Mouse (Mus musculus) liver, adult 2 months (tissue): ENCODE measurements at regions not wholly inside any gene's neighbourhood (a gene's known extent, or its start where the extent isn't known, plus 50 kb on each side); places are given as distances from the start of the nearest gene placed in this dataset.

Source experiments
- CTCF ChIP-seq: fragments of 200-500 bp; IDR thresholded peaks from 2 replicates; pipeline ENCODE4 v1.5.1; 2011; ENCODE audit warnings: low read depth, low read length, control low read depth
- POLR2A ChIP-seq: fragments of 200-500 bp; IDR thresholded peaks from 2 replicates; pipeline ENCODE4 v1.6.1; 2011; ENCODE audit warnings: low read length, control low read depth; ENCODE audit not compliant: insufficient read depth; ENCODE audit errors: extremely low read depth

DNA sequence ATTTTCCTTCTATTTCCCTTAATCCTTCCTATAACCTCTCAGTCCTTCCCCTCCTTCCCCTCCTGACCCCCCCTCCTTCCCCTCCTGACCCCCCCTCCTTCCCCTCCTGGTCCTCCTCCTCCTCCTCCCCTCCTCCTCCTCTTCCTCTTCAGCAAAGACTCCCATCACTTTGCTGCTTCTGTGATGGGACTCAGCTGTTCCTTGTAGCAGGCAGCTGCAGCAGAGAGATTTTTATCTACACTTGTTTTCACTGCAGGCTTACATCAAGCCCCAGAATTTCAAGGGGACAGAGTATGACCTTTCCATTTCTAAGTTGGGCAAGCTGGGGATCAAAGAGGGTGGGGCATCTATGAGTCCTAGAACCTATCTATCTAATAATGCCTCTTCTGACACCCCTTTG, 228.5 kb upstream of the Tshz3 start:
- TF ChIP-seq CTCF (no peak), POLR2A (no peak)
